Mouse (Mus musculus) thymus, postnatal 0 days (tissue): ENCODE data around the gene Ajm1. TPM values are rescaled to one million over a fixed set of nuclear protein-coding genes. Genes with fewer than 3 reads are reported as not detected.

ENCODE experiments used
- DNase-seq: peaks from one replicate; pipeline ENCODE4 v3.0.0-alpha.2; 2015; ENCODE audit warnings: low spot score
- polyA plus RNA-seq: library from polyadenylated mRNA; unstranded; fragments of >200 nt; fragmentation: Nextera tagmentation; extraction: Ambion mirVana; gene quantifications from 2 replicates; pipeline ENCODE4 v1.2.1, GENCODE M21; 2015

Gene Ajm1
- 0.04 and 0.49 TPM in 2 replicates for polyA plus RNA-seq

GRCm38 (mm10) chr2:25581294-25581864, at the start of gene Ajm1:
Ajm1 (minus strand) TSS chr2:25581757.
- peak; percentile 84 for DNase-seq

- DNase-seq: no peak
These were observed 47.2 kb upstream of the Ajm1 start for GRCm38 (mm10) chr2:25628738-25629137.

- DNase-seq: no peak
These were observed 46.3 kb upstream of the Ajm1 start, which contains the start of gene Fcna for GRCm38 (mm10) chr2:25627811-25628210. Fcna (minus strand) TSS chr2:25628030.

- DNase-seq: no peak
These were observed 44.4 kb upstream of the Ajm1 start for GRCm38 (mm10) chr2:25625986-25626385.

GRCm38 (mm10) chr2:25621229-25622200, 40.0 kb upstream of the Ajm1 start, which contains the start of gene Tmem141:
Tmem141 (minus strand) TSS chr2:25622005.
- peak; percentile 63 for DNase-seq

GRCm38 (mm10) chr2:25620852-25621228, 39.3 kb upstream of the Ajm1 start:
- no peak for DNase-seq

GRCm38 (mm10) chr2:25620386-25620785, 38.8 kb upstream of the Ajm1 start:
- DNase-seq: peak; percentile 68

GRCm38 (mm10) chr2:25617578-25617977, 36.0 kb upstream of the Ajm1 start, which contains the start of gene Ccdc183:
Ccdc183 (minus strand) TSS chr2:25617678.
- DNase-seq: no peak

GRCm38 (mm10) chr2:25616398-25616797, 34.8 kb upstream of the Ajm1 start:
- DNase-seq: no peak

GRCm38 (mm10) chr2:25608671-25609070, 27.1 kb upstream of the Ajm1 start:
- no peak for DNase-seq

- peak; percentile 89 for DNase-seq
These were observed 26.4 kb upstream of the Ajm1 start, which contains the start of gene Rabl6 for GRCm38 (mm10) chr2:25607761-25608622. Rabl6 (minus strand) TSS chr2:25608521.

GRCm38 (mm10) chr2:25602526-25602925, 21.0 kb upstream of the Ajm1 start:
- no peak for DNase-seq

- no peak for DNase-seq
These were observed 18.5 kb upstream of the Ajm1 start for GRCm38 (mm10) chr2:25600037-25600436.

GRCm38 (mm10) chr2:25598749-25599148, 17.2 kb upstream of the Ajm1 start:
- no peak for DNase-seq

- DNase-seq: no peak
These were observed 15.4 kb upstream of the Ajm1 start for GRCm38 (mm10) chr2:25596765-25597510.

GRCm38 (mm10) chr2:25591863-25592262, 10.3 kb upstream of the Ajm1 start:
- peak; percentile 56 for DNase-seq

GRCm38 (mm10) chr2:25588227-25588907, 6.8 kb upstream of the Ajm1 start:
- no peak for DNase-seq

- no peak for DNase-seq
These were observed 5.7 kb upstream of the Ajm1 start for GRCm38 (mm10) chr2:25587290-25587689.

GRCm38 (mm10) chr2:25585601-25586000, 4.0 kb upstream of the Ajm1 start:
- DNase-seq: no peak

- DNase-seq: no peak
These were observed 3.3 kb upstream of the Ajm1 start for GRCm38 (mm10) chr2:25584856-25585255.
